Mouse (Mus musculus): Measurements from ENCODE around the gene St7l. TPM values are rescaled to one million over a fixed set of nuclear protein-coding genes. Genes with fewer than 3 reads are reported as not detected.

The St7l gene
- polyA plus RNA-seq, 1 experiment from 2014 or later: 37.8 TPM

DNA sequence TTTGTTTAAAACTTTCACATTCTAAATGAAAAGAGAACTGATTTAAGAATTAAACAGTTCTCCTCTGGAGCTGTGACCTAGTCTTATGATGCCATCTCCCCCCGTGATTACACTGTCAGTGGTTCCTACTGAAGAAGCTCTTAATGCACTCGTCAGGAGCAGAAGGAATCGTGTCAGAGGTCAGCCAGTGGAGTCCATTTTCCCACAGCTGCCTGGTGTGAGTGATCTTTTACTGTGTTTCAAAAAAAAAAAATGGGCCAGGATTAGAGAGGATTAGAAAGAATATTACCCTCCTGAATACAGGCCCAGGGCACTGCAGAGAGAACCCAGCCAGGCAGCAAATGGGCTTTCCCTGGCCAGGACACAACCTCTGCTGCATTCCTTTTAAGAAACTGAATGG is 51.2 kb downstream of the St7l start:
- Histone ChIP-seq H3K4me1 (ENCODE audit: control insufficient read depth, insufficient read depth, low read length) (no peaks in the 10 kb centered on the region), H3K9ac (ENCODE audit: low read length) (no peak overlapping the region), H3K4me3 (ENCODE audit: low read depth, low read length) (no peak overlapping the region), H3K36me3 (ENCODE audit: control insufficient read depth, insufficient read depth, low read length) (peaks cover 4% of the 10 kb centered on the region; the same call in 1 of the 2 replicates), H3K27me3 (replicated peaks; ENCODE audit: control insufficient read depth, insufficient read depth, low read length) (no peaks in the 10 kb centered on the region), H3K4me2 (ENCODE audit: low read length) (no peak overlapping the region), H3K27ac (ENCODE audit: low read depth, low read length) (no peak overlapping the region), H3K9me3 (replicated peaks; ENCODE audit: control insufficient read depth, low read length) (no peaks in the 10 kb centered on the region)
- ATAC-seq (no peak), DNase-seq (ENCODE audit: low spot score) (peak; percentile 6)
- 6% methylated on average over 3 of the region's 3 CpGs for WGBS

DNA sequence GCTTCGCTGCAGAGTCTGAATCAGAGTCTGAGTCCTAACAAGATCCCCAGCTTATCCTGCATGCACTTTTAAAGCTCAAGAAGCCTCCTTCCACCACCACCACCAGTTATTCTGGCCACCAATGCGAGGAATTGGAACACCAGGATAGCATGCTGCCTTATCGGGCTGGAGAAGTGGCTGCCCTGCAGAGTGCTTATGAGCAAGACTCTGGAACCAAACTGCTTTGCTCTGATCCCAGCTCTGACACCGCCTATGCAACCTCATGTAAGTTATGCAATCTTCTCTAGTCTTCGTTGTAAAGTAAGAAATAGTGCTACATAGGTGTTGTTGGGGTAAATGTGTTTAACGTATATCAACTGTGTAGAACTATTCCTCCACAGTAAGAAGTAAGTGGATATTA is 65.6 kb downstream of the St7l start:
- Histone ChIP-seq H3K27me3 (replicated peaks; ENCODE audit: control insufficient read depth, insufficient read depth, low read length) (no peaks in the 10 kb centered on the region), H3K9ac (ENCODE audit: low read length) (no peak overlapping the region), H3K9me3 (replicated peaks; ENCODE audit: control insufficient read depth, low read length) (no peaks in the 10 kb centered on the region), H3K4me2 (ENCODE audit: low read length) (no peak overlapping the region), H3K36me3 (ENCODE audit: control insufficient read depth, insufficient read depth, low read length) (peaks cover 23% of the 10 kb centered on the region), H3K4me1 (ENCODE audit: control insufficient read depth, insufficient read depth, low read length) (0 out of 2 replicates have a peak, but pooled peaks cover 3% of the 10 kb centered on the region), H3K27ac (ENCODE audit: low read depth, low read length) (no peak overlapping the region), H3K4me3 (ENCODE audit: low read depth, low read length) (no peak overlapping the region)
- 93% methylated on average over 6 of the region's 6 CpGs for WGBS
- DNase-seq (ENCODE audit: low spot score) (no peak), ATAC-seq (no peak)

DNA sequence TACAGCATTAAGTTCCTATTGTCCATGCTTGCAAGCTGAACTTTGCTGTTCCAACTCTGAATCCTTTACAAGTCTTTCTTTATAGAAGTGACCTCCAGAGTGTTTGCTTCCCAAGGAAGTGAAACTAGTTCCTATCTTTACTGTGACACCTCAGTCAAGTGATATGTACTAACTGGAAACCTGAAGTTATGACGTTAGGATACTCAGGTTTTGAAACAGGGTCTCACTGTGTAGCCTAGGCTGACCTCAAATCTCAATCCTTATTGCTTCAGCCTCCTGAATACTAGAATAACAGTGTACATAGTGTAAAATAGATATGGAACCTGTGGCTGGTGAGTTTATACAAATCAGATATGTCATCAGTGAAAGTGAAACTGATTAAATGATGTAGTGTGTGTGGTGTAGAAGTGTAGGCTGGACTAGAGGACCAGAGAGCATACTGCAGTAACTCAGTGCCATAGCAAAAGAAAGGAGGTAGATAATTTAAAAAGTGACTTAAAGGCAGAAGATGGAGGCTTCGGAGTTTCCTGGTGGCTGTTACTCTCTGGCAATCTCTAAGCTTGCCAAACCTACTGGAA is 74.0 kb downstream of the St7l start:
- Histone ChIP-seq H3K9me3 (replicated peaks; ENCODE audit: control insufficient read depth, low read length) (no peaks in the 10 kb centered on the region), H3K36me3 (ENCODE audit: control insufficient read depth, insufficient read depth, low read length) (peaks cover 9% of the 10 kb centered on the region; the same call in 1 of the 2 replicates), H3K27ac (ENCODE audit: low read depth, low read length) (no peak overlapping the region), H3K4me1 (ENCODE audit: control insufficient read depth, insufficient read depth, low read length) (no peaks in the 10 kb centered on the region), H3K9ac (ENCODE audit: low read length) (no peak overlapping the region), H3K4me3 (ENCODE audit: low read depth, low read length) (no peak overlapping the region), H3K4me2 (ENCODE audit: low read length) (no peak overlapping the region), H3K27me3 (replicated peaks; ENCODE audit: control insufficient read depth, insufficient read depth, low read length) (no peaks in the 10 kb centered on the region)
- WGBS: 90% methylated on average over 2 of the region's 2 CpGs
- no peak for DNase-seq (ENCODE audit: low spot score)
- no peak for ATAC-seq

DNA sequence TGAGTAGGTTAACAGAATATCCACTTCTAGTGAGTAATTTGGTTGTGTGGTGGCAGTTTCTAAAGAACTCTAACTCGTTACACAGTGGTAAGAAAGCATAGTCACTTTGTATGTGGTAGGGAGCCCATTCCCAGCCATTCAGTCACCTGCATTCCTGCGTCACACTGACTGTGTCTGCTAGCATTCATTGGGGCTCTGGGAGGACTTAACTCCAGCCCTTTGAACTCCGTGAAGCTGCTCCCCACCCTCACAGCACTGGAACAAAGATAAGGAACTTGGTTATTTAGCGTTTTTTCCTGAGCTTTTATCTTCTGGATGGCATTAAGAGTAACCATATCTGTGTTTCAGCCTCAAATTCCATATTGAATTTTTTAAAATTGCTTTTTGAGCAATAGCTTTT is 74.5 kb downstream of the St7l start:
- Histone ChIP-seq H3K27me3 (replicated peaks; ENCODE audit: control insufficient read depth, insufficient read depth, low read length) (no peaks in the 10 kb centered on the region), H3K4me1 (ENCODE audit: control insufficient read depth, insufficient read depth, low read length) (no peaks in the 10 kb centered on the region), H3K9ac (ENCODE audit: low read length) (no peak overlapping the region), H3K9me3 (replicated peaks; ENCODE audit: control insufficient read depth, low read length) (no peaks in the 10 kb centered on the region), H3K27ac (ENCODE audit: low read depth, low read length) (no peak overlapping the region), H3K36me3 (ENCODE audit: control insufficient read depth, insufficient read depth, low read length) (peaks cover 9% of the 10 kb centered on the region; the same call in 1 of the 2 replicates), H3K4me3 (ENCODE audit: low read depth, low read length) (no peak overlapping the region), H3K4me2 (ENCODE audit: low read length) (no peak overlapping the region)
- WGBS: 32% methylated on average over 4 of the region's 4 CpGs
- no peak for DNase-seq (ENCODE audit: low spot score)
- no peak for ATAC-seq

DNA sequence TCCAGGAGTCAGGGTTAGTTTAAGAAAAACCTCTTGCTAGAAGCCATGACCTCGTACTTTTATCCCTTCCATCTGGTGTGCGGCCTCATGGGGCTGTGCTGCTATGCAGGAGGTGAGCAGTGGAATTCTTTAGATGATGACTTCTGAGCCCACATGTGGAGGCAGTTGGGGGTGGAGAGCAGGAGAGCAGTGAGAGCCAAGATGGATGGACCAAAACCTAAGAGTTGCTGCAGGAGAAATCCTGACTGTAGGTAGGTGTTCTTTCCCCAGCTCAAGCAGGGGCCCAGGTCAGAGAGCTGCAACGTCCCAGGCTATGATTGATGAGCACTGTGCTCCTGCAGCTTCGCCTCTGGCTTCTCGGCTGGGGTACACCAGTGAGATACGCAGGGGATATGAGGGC is 76.9 kb downstream of the St7l start:
- Histone ChIP-seq H3K9me3 (replicated peaks; ENCODE audit: control insufficient read depth, low read length) (no peaks in the 10 kb centered on the region), H3K4me3 (ENCODE audit: low read depth, low read length) (no peak overlapping the region), H3K4me1 (ENCODE audit: control insufficient read depth, insufficient read depth, low read length) (no peaks in the 10 kb centered on the region), H3K4me2 (ENCODE audit: low read length) (no peak overlapping the region), H3K27me3 (replicated peaks; ENCODE audit: control insufficient read depth, insufficient read depth, low read length) (no peaks in the 10 kb centered on the region), H3K36me3 (ENCODE audit: control insufficient read depth, insufficient read depth, low read length) (peaks cover 7% of the 10 kb centered on the region; the same call in 1 of the 2 replicates), H3K9ac (ENCODE audit: low read length) (no peak overlapping the region), H3K27ac (ENCODE audit: low read depth, low read length) (no peak overlapping the region)
- DNase-seq (ENCODE audit: low spot score) (no peak), ATAC-seq (no peak)
- WGBS: 72% methylated on average over 6 of the region's 6 CpGs

DNA sequence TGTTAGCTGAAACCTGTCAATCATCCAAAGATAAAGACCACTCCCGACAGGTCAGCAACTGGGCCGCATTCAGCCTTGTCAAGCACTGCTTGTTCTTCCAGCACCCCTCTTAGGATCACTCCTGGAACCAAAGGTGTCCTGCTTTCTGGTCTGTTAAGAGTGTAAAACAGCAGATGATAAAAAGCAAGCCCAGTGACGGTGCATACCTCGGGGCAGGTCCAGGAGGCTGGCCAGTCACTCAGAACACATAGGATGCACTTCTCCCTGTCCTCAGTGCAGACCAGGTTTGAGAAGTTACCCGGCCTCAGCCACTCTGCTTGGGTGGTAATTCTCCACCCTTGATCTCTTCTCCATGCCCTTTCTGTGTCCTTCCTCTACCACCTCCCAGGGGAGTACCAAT is 78.9 kb downstream of the St7l start:
- H3K9ac ChIP-seq (ENCODE audit: low read length): no peak overlapping the region
- H3K36me3 ChIP-seq (ENCODE audit: control insufficient read depth, insufficient read depth, low read length): peaks cover 22% of the 10 kb centered on the region; the same call in 1 of the 2 replicates
- no peaks in the 10 kb centered on the region for H3K9me3 ChIP-seq (replicated peaks; ENCODE audit: control insufficient read depth, low read length)
- no peaks in the 10 kb centered on the region for H3K27me3 ChIP-seq (replicated peaks; ENCODE audit: control insufficient read depth, insufficient read depth, low read length)
- H3K27ac ChIP-seq (ENCODE audit: low read depth, low read length): no peak overlapping the region
- WGBS: 60% methylated on average over 5 of the region's 5 CpGs
- no peaks in the 10 kb centered on the region for H3K4me1 ChIP-seq (ENCODE audit: control insufficient read depth, insufficient read depth, low read length)
- DNase-seq (ENCODE audit: low spot score) (no peak), ATAC-seq (no peak)
- H3K4me2 ChIP-seq (ENCODE audit: low read length): no peak overlapping the region
- no peak overlapping the region for H3K4me3 ChIP-seq (ENCODE audit: low read depth, low read length)

DNA sequence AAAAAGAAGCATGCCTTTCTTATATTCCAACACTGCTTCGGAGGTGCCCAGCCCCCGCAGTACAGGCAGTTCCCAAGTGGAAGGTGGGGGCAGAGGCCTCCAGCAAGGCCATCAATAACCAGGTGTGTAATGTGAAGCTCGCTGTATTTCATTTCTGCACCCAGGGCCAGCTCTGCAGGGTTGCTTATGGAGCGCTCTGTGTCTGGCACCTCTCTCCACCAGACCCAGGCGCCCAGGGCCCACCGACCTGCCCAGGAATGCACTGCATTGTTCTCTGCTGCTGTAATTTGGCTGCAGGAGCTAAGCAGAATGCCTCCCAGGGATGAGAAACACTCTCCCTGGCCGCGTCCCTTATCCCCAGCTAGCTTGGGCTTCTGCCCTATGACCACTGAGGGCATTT is 79.5 kb downstream of the St7l start:
- H3K9ac ChIP-seq (ENCODE audit: low read length): no peak overlapping the region
- H3K9me3 ChIP-seq (replicated peaks; ENCODE audit: control insufficient read depth, low read length): no peaks in the 10 kb centered on the region
- H3K4me1 ChIP-seq (ENCODE audit: control insufficient read depth, insufficient read depth, low read length): no peaks in the 10 kb centered on the region
- no peak overlapping the region for H3K27ac ChIP-seq (ENCODE audit: low read depth, low read length)
- ATAC-seq (no peak), DNase-seq (ENCODE audit: low spot score) (no peak)
- H3K4me3 ChIP-seq (ENCODE audit: low read depth, low read length): no peak overlapping the region
- no peak overlapping the region for H3K4me2 ChIP-seq (ENCODE audit: low read length)
- WGBS: 37% methylated on average over 8 of the region's 8 CpGs
- H3K27me3 ChIP-seq (replicated peaks; ENCODE audit: control insufficient read depth, insufficient read depth, low read length): no peaks in the 10 kb centered on the region
- peaks cover 22% of the 10 kb centered on the region for H3K36me3 ChIP-seq (ENCODE audit: control insufficient read depth, insufficient read depth, low read length)

DNA sequence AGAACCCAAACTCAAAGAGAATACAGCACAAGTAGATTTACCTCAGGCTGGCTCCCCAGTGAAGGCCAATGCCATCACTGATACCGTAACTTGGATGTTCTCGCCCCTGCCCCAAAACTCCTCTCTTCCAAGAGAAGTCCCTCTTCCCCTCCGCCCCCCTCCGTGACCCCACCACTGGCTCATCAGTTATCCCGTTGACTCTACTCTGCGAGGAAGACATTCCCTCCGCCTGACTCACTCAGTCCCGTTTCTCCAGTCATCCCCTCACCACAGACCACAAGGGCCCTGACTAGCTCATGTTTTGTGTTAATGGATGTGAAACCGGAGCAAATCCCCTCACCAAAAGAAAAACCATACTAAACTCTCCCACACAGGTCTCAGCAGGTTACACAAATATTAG is 81.1 kb downstream of the St7l start:
- no peaks in the 10 kb centered on the region for H3K4me1 ChIP-seq (ENCODE audit: control insufficient read depth, insufficient read depth, low read length)
- H3K9me3 ChIP-seq (replicated peaks; ENCODE audit: control insufficient read depth, low read length): no peaks in the 10 kb centered on the region
- WGBS: 94% methylated on average over 9 of the region's 9 CpGs
- H3K9ac ChIP-seq (ENCODE audit: low read length): no peak overlapping the region
- no peak overlapping the region for H3K27ac ChIP-seq (ENCODE audit: low read depth, low read length)
- DNase-seq (ENCODE audit: low spot score) (no peak), ATAC-seq (no peak)
- H3K4me2 ChIP-seq (ENCODE audit: low read length): no peak overlapping the region
- H3K27me3 ChIP-seq (replicated peaks; ENCODE audit: control insufficient read depth, insufficient read depth, low read length): no peaks in the 10 kb centered on the region
- H3K36me3 ChIP-seq (ENCODE audit: control insufficient read depth, insufficient read depth, low read length): peaks cover 19% of the 10 kb centered on the region
- H3K4me3 ChIP-seq (ENCODE audit: low read depth, low read length): no peak overlapping the region

DNA sequence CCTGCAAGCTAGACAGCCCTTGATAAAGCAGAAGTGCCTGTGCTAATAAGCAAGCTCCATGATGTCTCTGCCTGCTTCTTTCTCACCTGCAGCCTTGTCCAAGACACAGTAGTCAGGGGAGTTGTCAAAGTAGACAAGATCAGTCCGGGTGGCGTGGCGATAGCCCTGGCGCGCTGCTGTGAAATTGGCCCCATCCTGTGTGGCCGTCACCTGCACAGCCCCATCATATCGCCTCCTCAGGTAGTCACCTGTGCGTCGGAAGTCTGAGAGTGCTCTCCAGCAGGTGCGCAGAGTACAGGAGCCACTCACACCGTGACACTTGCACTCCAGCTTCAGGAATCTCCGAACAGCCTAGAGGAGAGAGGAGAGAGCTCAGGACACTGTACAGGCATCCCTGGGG is 87.1 kb downstream of the St7l start:
- Histone ChIP-seq H3K36me3 (ENCODE audit: control insufficient read depth, insufficient read depth, low read length) (peaks cover 34% of the 10 kb centered on the region), H3K4me3 (ENCODE audit: low read depth, low read length) (no peak overlapping the region), H3K27me3 (replicated peaks; ENCODE audit: control insufficient read depth, insufficient read depth, low read length) (no peaks in the 10 kb centered on the region), H3K9me3 (replicated peaks; ENCODE audit: control insufficient read depth, low read length) (no peaks in the 10 kb centered on the region), H3K4me1 (ENCODE audit: control insufficient read depth, insufficient read depth, low read length) (no peaks in the 10 kb centered on the region), H3K9ac (ENCODE audit: low read length) (no peak overlapping the region), H3K27ac (ENCODE audit: low read depth, low read length) (no peak overlapping the region), H3K4me2 (ENCODE audit: low read length) (no peak overlapping the region)
- no peak for DNase-seq (ENCODE audit: low spot score)
- no peak for ATAC-seq
- 97% methylated on average over 12 of the region's 12 CpGs for WGBS
